Mouse (Mus musculus): ENCODE results near the gene Gm13040.
"Not testable (repeated sequence)": the region's sequence is repeated elsewhere in the genome, so short reads cannot be mapped to it uniquely, and the experiment has no call there.

Gm13040 gene

GRCm38 (mm10) chr4:143535654-143536053, at the start of gene Gm13040:
TSS of gene Gm13040 (plus strand) at chr4:143535954.
- DNase-seq (ENCODE audit: low read depth, low spot score): not testable (repeated sequence)

GRCm38 (mm10) chr4:143511043-143511442, 24.7 kb upstream of the Gm13040 start, which contains the start of gene Gm13043:
TSS of gene Gm13043 (plus strand) at chr4:143511343.
- no peak for DNase-seq (ENCODE audit: low read depth, low spot score)

- DNase-seq (ENCODE audit: low read depth, low spot score): not testable (repeated sequence)
Measured at GRCm38 (mm10) chr4:143551400-143551799, 15.6 kb downstream of the Gm13040 start, which contains the start of the genes BC080695 and Gm13057. TSS of gene BC080695 (plus strand) at chr4:143551700. TSS of gene Gm13057 (plus strand) at chr4:143551709.

All from forelimb bud, embryonic 11.5 days (tissue).